Comparison of ENCODE assay signal across 19 mouse cellular contexts in genomic region chr2:172776485-172776884, GRCm38 (mm10).
A peak's percentile ranks its signal among the peaks of the same experiment; 100 is the strongest.
DNase-seq lines count a peak whose midpoint lies in the region; ATAC-seq and TF ChIP-seq lines count a peak whose summit lies in the region.
"Had no signal": no experiment of that assay in that cellular context is flagged by ENCODE, and none has a peak within 500 bp of the region (broad histone marks: within the 10 kb centered on the region; RNA-seq: fewer than 3 reads in every experiment).

No protein-coding gene starts in this region.

- no peak for TF ChIP-seq EP300 in CH12.LX (IDR thresholded peaks at IDR 0.05; ENCODE audit: low read length)

- dilution Hi-C loops in CH12.LX (cut with MboI; ENCODE audit: extremely low pct_ligation_motif_present, extremely low pct_unique_long_range_greater_than_20kb, low sequenced_read_pairs), result no loop called here

- TF ChIP-seq POLR2A in thymus, adult 2 months (IDR thresholded peaks at IDR 0.05; ENCODE audit: control insufficient read depth, extremely low read depth, insufficient read depth, low read length, poor library complexity), result no peak
- no peak for TF ChIP-seq POLR2A in CH12.LX (IDR thresholded peaks at IDR 0.05; ENCODE audit: low read depth, low read length)

- no peaks in the 10 kb centered on the region for H3K4me1 ChIP-seq in thymus, adult 2 months (replicated peaks; ENCODE audit: control insufficient read depth, insufficient read depth, low read length)
- H3K4me1 ChIP-seq in CH12.LX (ENCODE audit: control insufficient read depth in 1 of 2, insufficient read depth in 2 of 2), result 0 out of 4 replicates have a peak, but pooled peaks cover 0 to 3% of the 10 kb centered on the region in 2 experiments
- H3K4me1 ChIP-seq: forebrain, embryonic 12.5 days had no signal

- no peaks in the 10 kb centered on the region for H3K36me3 ChIP-seq in thymus, adult 2 months (ENCODE audit: control insufficient read depth, insufficient read depth, low read length)
- no peaks in the 10 kb centered on the region for H3K36me3 ChIP-seq in CH12.LX (replicated peaks in 1 of 2; ENCODE audit: control insufficient read depth in 1 of 2, insufficient read depth in 1 of 2, low read length in 1 of 2)
- H3K36me3 ChIP-seq: forebrain, embryonic 12.5 days; midbrain, embryonic 10.5 days had no signal

- no peak overlapping the region for H3K4me2 ChIP-seq in CH12.LX (ENCODE audit: insufficient read depth, low read depth, poor library complexity, severe bottlenecking)
- H3K4me2 ChIP-seq: forebrain, embryonic 12.5 days had no signal

- no peak for DNase-seq in frontal cortex, adult 2 months (ENCODE audit: extremely low spot score in 1 of 2, low spot score in 1 of 2)
- DNase-seq in thymus, postnatal 14 days, result peak; percentile 54
- no peak for DNase-seq in thymus, adult 2 months
- peak; percentile 24 for DNase-seq in CH12.LX (ENCODE audit: extremely low read depth)
- peak; percentile 37 for DNase-seq in thymus, postnatal 25 days
- no peak for DNase-seq in kidney, postnatal 14 days
- DNase-seq in right cerebral cortex, postnatal 10 days (ENCODE audit: low spot score in 2 of 2), result no peak
- DNase-seq: adrenal gland, postnatal 10 days; cerebellum, postnatal 10 days; kidney, adult 2 months; kidney, postnatal 25 days; left cerebral cortex, postnatal 4 days; liver; right cerebral cortex, adult 18-20 months had no signal

- WGBS in thymus, adult 2 months, result 77% methylated on average over 12 of the region's 12 CpGs

- no peak overlapping the region for H3K9ac ChIP-seq in CH12.LX (ENCODE audit: insufficient read depth, low read depth)
- H3K9ac ChIP-seq: forebrain, embryonic 12.5 days had no signal

- H3K79me2 ChIP-seq in CH12.LX (replicated peaks; ENCODE audit: control insufficient read depth, extremely low read depth, insufficient read depth, poor library complexity, severe bottlenecking), result no peaks in the 10 kb centered on the region

- no peaks in the 10 kb centered on the region for H3K27me3 ChIP-seq in thymus, adult 2 months (ENCODE audit: control insufficient read depth, insufficient read depth, low read length)
- H3K27me3 ChIP-seq in CH12.LX (replicated peaks), result peaks cover 58% of the 10 kb centered on the region

- ATAC-seq in frontal cortex, adult (ENCODE audit: low TSS enrichment), result peak; percentile 61
- ATAC-seq: inflammation-experienced regulatory T-cells, adult 6 months had no signal

- TF ChIP-seq RAD21 in CH12.LX (IDR thresholded peaks at IDR 0.05; ENCODE audit: low read depth, low read length), result no peak

- H3K4me3 ChIP-seq in thymus, adult 2 months (ENCODE audit: control insufficient read depth, insufficient read depth, low read length), result no peak overlapping the region
- H3K4me3 ChIP-seq in CH12.LX (replicated peaks in 1 of 3; ENCODE audit: low read depth in 2 of 3, low read length in 2 of 3, poor library complexity in 1 of 3), result no peak overlapping the region
- H3K4me3 ChIP-seq: forebrain, embryonic 12.5 days; midbrain, embryonic 10.5 days had no signal

- in situ Hi-C loops in CH12.LX (cut with MboI; ENCODE audit: low pct_ligation_motif_present, low pct_unique_long_range_greater_than_20kb, low sequenced_read_pairs), result loop anchor here (10.0 kb wide), 1 partner anchor 302 kb away; the partner anchor contains the start of gene Fam209

- H3K9me3 ChIP-seq in CH12.LX (replicated peaks; ENCODE audit: low read length), result peaks cover 14% of the 10 kb centered on the region
- H3K9me3 ChIP-seq: forebrain, embryonic 12.5 days; midbrain, embryonic 10.5 days had no signal

- no peak for TF ChIP-seq CTCF in thymus, adult 2 months (IDR thresholded peaks at IDR 0.05; ENCODE audit: borderline replicate concordance, control insufficient read depth, extremely low read depth, insufficient read depth, low read length, poor library complexity)
- no peak for TF ChIP-seq CTCF in CH12.LX (conservative IDR thresholded peaks at IDR 0.05 in 1 of 2, IDR thresholded peaks at IDR 0.05 in 1 of 2; ENCODE audit: low read depth in 2 of 2, low read length in 2 of 2)

- H3K27ac ChIP-seq in thymus, adult 2 months (ENCODE audit: control insufficient read depth, insufficient read depth, low read length), result no peak overlapping the region
- H3K27ac ChIP-seq in CH12.LX (ENCODE audit: insufficient read depth, low read depth), result no peak overlapping the region
- H3K27ac ChIP-seq: forebrain, embryonic 12.5 days; macrophage; midbrain, embryonic 10.5 days had no signal

TF ChIP-seq in CH12.LX, 34 proteins besides CTCF, POLR2A, EP300 and RAD21:
- TF ChIP-seq MAZ (IDR thresholded peaks at IDR 0.05; ENCODE audit: low read depth, low read length) (no peak), NELFE (IDR thresholded peaks at IDR 0.05; ENCODE audit: low read depth, low read length) (no peak), ETS1 (conservative IDR thresholded peaks at IDR 0.05; ENCODE audit: low read depth, low read length) (no peak), PAX5 (IDR thresholded peaks at IDR 0.05; ENCODE audit: low read length) (no peak), USF1 (IDR thresholded peaks at IDR 0.05; ENCODE audit: low read depth, low read length) (no peak), ZKSCAN1 (IDR thresholded peaks at IDR 0.05; ENCODE audit: borderline replicate concordance, low read depth, low read length) (no peak), MEF2A (IDR thresholded peaks at IDR 0.05; ENCODE audit: borderline replicate concordance, low read depth, low read length) (no peak), ZMIZ1 (IDR thresholded peaks at IDR 0.05; ENCODE audit: low read depth, low read length) (no peak)

Comparison
In these comparisons a context has a peak if more than half of its experiments do, and no peak if none do; other contexts are left out.
1. DNase-seq: peak in thymus, postnatal 14 days (single experiment), CH12.LX (single experiment) and thymus, postnatal 25 days (single experiment); none in frontal cortex, adult 2 months (0 of 2), thymus, adult 2 months (single experiment), kidney, postnatal 14 days (single experiment) and right cerebral cortex, postnatal 10 days (0 of 2).